Mouse (Mus musculus): ENCODE data around the gene Gm5737.

DNA sequence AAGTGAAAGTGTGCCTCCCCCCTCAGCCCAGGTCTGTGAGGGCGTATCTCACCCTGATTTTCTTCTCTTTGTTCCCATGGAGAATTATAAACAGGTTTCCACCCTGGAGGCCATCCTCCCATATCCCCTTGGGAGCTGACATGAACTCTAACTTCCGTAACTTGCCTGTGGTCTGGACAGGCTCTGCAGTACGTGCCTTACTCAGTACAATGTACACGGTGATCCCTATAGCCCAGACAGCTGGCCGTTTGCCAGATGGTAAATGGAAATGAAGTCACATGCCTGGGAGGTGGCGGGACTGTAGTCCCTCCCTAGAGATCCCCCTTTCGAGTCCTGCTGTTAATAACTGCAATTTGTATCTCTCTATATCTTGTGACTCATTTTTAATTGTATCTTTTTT lies 52.9 kb downstream of the Gm5737 start:
- no peak for TF ChIP-seq CTCF (IDR thresholded peaks at IDR 0.05; ENCODE audit: low read depth)
- peak; percentile 84 for TF ChIP-seq EP300 (IDR thresholded peaks at IDR 0.05; ENCODE audit: low read depth)

Measured in liver, postnatal 0 days (tissue).